In genomic region chr10:99902280-99903231, GRCm38 (mm10) we compare ENCODE assay signal across 27 mouse cellular contexts.
DNase-seq lines count a peak whose midpoint lies in the region; ATAC-seq and TF ChIP-seq lines count a peak whose summit lies in the region.
"Had no signal": no experiment of that assay in that cellular context is flagged by ENCODE, and none has a peak within 500 bp of the region (broad histone marks: within the 10 kb centered on the region; RNA-seq: fewer than 3 reads in every experiment).

No protein-coding gene starts in this region.

- no peak overlapping the region for H3K4me3 ChIP-seq in intestine, embryonic 14.5 days (ENCODE audit: low read depth, low read length)
- no peak overlapping the region for H3K4me3 ChIP-seq in kidney, embryonic 14.5 days (ENCODE audit: low read length)
- H3K4me3 ChIP-seq in small intestine, adult 2 months (ENCODE audit: low read depth, low read length), result no peak overlapping the region
- H3K4me3 ChIP-seq: embryonic facial prominence, embryonic 12.5 days; gastrocnemius, adult 2 months; heart, adult 2 months; hindbrain, embryonic 10.5 days; hindbrain, embryonic 15.5 days; layer of hippocampus, adult 2 months; left cerebral cortex, adult 2 months; limb, embryonic 12.5 days; myocyte; neural tube, embryonic 13.5 days; stomach, embryonic 15.5 days had no signal

- ATAC-seq in intestine, embryonic 14.5 days (replicated peaks; ENCODE audit: low FRiP score, low TSS enrichment, low read depth), result peak; percentile 48; the same call in 1 of the 2 replicates
- ATAC-seq in kidney, embryonic 14.5 days (ENCODE audit: low FRiP score, low TSS enrichment), result peak; percentile 69; the same call in 1 of the 2 replicates

- H3K36me3 ChIP-seq in intestine, embryonic 14.5 days (ENCODE audit: control insufficient read depth, insufficient read depth, low read length), result no peaks in the 10 kb centered on the region
- H3K36me3 ChIP-seq in kidney, embryonic 14.5 days (ENCODE audit: control insufficient read depth, insufficient read depth, low read length), result no peaks in the 10 kb centered on the region
- no peaks in the 10 kb centered on the region for H3K36me3 ChIP-seq in small intestine, adult 2 months (ENCODE audit: control insufficient read depth, insufficient read depth, low read length)
- H3K36me3 ChIP-seq: embryonic facial prominence, embryonic 12.5 days; hindbrain, embryonic 10.5 days; hindbrain, embryonic 15.5 days; limb, embryonic 12.5 days; neural tube, embryonic 13.5 days; stomach, embryonic 15.5 days had no signal

- H3K9me3 ChIP-seq in intestine, embryonic 14.5 days (ENCODE audit: control insufficient read depth, low read length), result no peaks in the 10 kb centered on the region
- H3K9me3 ChIP-seq in kidney, embryonic 14.5 days (ENCODE audit: control insufficient read depth, low read length), result no peaks in the 10 kb centered on the region
- H3K9me3 ChIP-seq: embryonic facial prominence, embryonic 12.5 days; hindbrain, embryonic 10.5 days; hindbrain, embryonic 15.5 days; limb, embryonic 12.5 days; neural tube, embryonic 13.5 days; stomach, embryonic 15.5 days had no signal

- TF ChIP-seq POLR2A in small intestine, adult 2 months (IDR thresholded peaks at IDR 0.05; ENCODE audit: low read depth, low read length), result no peak

- DNase-seq in A20 (ENCODE audit: low read depth, low spot score), result peak; percentile 3
- DNase-seq in intestine, embryonic 14.5 days (ENCODE audit: low spot score), result no peak
- DNase-seq in B cell, adult 2 months, result no peak
- DNase-seq in neural tube, embryonic 10.5 days (ENCODE audit: extremely low spot score, low spot score), result no peak
- DNase-seq in gastrocnemius, postnatal 25 days, result no peak
- DNase-seq: adrenal gland, adult 8-10 months; cerebellum, adult 8-10 months; embryo, embryonic 11 days; gastrocnemius, adult 2 months; heart, adult 2 months; heart, postnatal 14 days; lung, postnatal 36 days; right cerebral cortex, postnatal 4 days; thymus, postnatal 25 days had no signal

- TF ChIP-seq CTCF in small intestine, adult 2 months (IDR thresholded peaks at IDR 0.05; ENCODE audit: extremely low read depth, insufficient read length, insufficient replicate concordance, low read depth, low read length), result no peak

- 55% methylated on average over 9 of the region's 9 CpGs for WGBS in intestine, embryonic 14.5 days
- 68% methylated on average over 9 of the region's 9 CpGs for WGBS in kidney, embryonic 14.5 days
- 22% methylated on average over 9 of the region's 9 CpGs for WGBS in small intestine, adult 2 months

- H3K4me1 ChIP-seq in intestine, embryonic 14.5 days (replicated peaks; ENCODE audit: control insufficient read depth, insufficient read depth, low read length), result no peaks in the 10 kb centered on the region
- no peaks in the 10 kb centered on the region for H3K4me1 ChIP-seq in kidney, embryonic 14.5 days (ENCODE audit: control insufficient read depth, insufficient read depth, low read length)
- peaks cover 3% of the 10 kb centered on the region; the same call in 1 of the 2 replicates for H3K4me1 ChIP-seq in small intestine, adult 2 months (ENCODE audit: control insufficient read depth, insufficient read depth, insufficient read length, low read length)
- H3K4me1 ChIP-seq: embryonic facial prominence, embryonic 12.5 days; hindbrain, embryonic 10.5 days; hindbrain, embryonic 15.5 days; stomach, embryonic 15.5 days had no signal

- H3K4me2 ChIP-seq in intestine, embryonic 14.5 days (ENCODE audit: low read length), result no peak overlapping the region; the same call in 1 of the 2 replicates
- H3K4me2 ChIP-seq in kidney, embryonic 14.5 days (replicated peaks; ENCODE audit: low read depth, low read length), result no peak overlapping the region
- H3K4me2 ChIP-seq: embryonic facial prominence, embryonic 12.5 days; hindbrain, embryonic 15.5 days; limb, embryonic 12.5 days; midbrain, embryonic 11.5 days; neural tube, embryonic 13.5 days; stomach, embryonic 15.5 days had no signal

- H3K27ac ChIP-seq in intestine, embryonic 14.5 days (ENCODE audit: low read depth), result 0 out of 2 replicates have a peak overlapping the region, but pooled peaks have one; percentile 2
- H3K27ac ChIP-seq in kidney, embryonic 14.5 days (ENCODE audit: low read depth, low read length), result no peak overlapping the region; the same call in 1 of the 2 replicates
- peak overlapping the region; percentile 69; the same call in 1 of the 2 replicates for H3K27ac ChIP-seq in small intestine, adult 2 months (ENCODE audit: insufficient read depth, low read depth, low read length)
- H3K27ac ChIP-seq: embryonic facial prominence, embryonic 12.5 days; gastrocnemius, adult 2 months; heart, adult 2 months; hindbrain, embryonic 10.5 days; hindbrain, embryonic 15.5 days; layer of hippocampus, adult 2 months; left cerebral cortex, adult 2 months; limb, embryonic 12.5 days; neural tube, embryonic 13.5 days; stomach, embryonic 15.5 days had no signal

- no peak overlapping the region for H3K9ac ChIP-seq in intestine, embryonic 14.5 days (ENCODE audit: low read length)
- no peak overlapping the region for H3K9ac ChIP-seq in kidney, embryonic 14.5 days (ENCODE audit: low read depth, low read length)
- H3K9ac ChIP-seq: embryonic facial prominence, embryonic 12.5 days; hindbrain, embryonic 15.5 days; limb, embryonic 12.5 days; neural tube, embryonic 13.5 days; stomach, embryonic 15.5 days had no signal

- no peaks in the 10 kb centered on the region for H3K27me3 ChIP-seq in intestine, embryonic 14.5 days (replicated peaks; ENCODE audit: control insufficient read depth, insufficient read depth, low read length)
- no peaks in the 10 kb centered on the region for H3K27me3 ChIP-seq in kidney, embryonic 14.5 days (ENCODE audit: control insufficient read depth, insufficient read depth, low read length)
- H3K27me3 ChIP-seq in small intestine, adult 2 months (ENCODE audit: control insufficient read depth, insufficient read depth, low read length), result no peaks in the 10 kb centered on the region
- H3K27me3 ChIP-seq: CH12.LX; embryonic facial prominence, embryonic 12.5 days; hindbrain, embryonic 15.5 days; limb, embryonic 12.5 days; stomach, embryonic 15.5 days had no signal
